Mouse (Mus musculus) liver, postnatal 0 days (tissue): ENCODE measurements around the gene Tmem88b. TPM values are rescaled to one million over a fixed set of nuclear protein-coding genes. Genes with fewer than 3 reads are reported as not detected.
A peak's percentile ranks its signal among the peaks of the same experiment; 100 is the strongest.
"Not testable (repeated sequence)": the region's sequence is repeated elsewhere in the genome, so short reads cannot be mapped to it uniquely, and the experiment has no call there.

Source experiments
- ATAC-seq: fragments of 200-750 bp; cut with Nextera tagmentation; 2 replicates; pipeline ENCODE4 v1.8.0; 2017; ENCODE audit warnings: mild to moderate bottlenecking, moderate library complexity
- DNase-seq: peaks from one replicate; pipeline ENCODE4 v3.0.0-alpha.2; 2016
- H3K27ac ChIP-seq: fragments of 300-500 bp; sonication (generic); 2 replicates; pipeline ENCODE4 v1.5.1; 2014; ENCODE audit warnings: antibody characterized with exemption, moderate library complexity, mild to moderate bottlenecking, low read depth
- H3K27me3 ChIP-seq: fragments of 300-500 bp; sonication (generic); 2 replicates; pipeline ENCODE4 v1.6.1; 2014; ENCODE audit warnings: low read length, control low read depth, mixed read lengths; ENCODE audit not compliant: insufficient read depth
- H3K36me3 ChIP-seq: fragments of 300-500 bp; sonication (generic); replicated peaks from 2 replicates; pipeline ENCODE4 v1.6.1; 2014; ENCODE audit warnings: mild to moderate bottlenecking, control low read depth, low read length, moderate library complexity, mixed read lengths; ENCODE audit not compliant: insufficient read depth
- H3K4me1 ChIP-seq: fragments of 300-500 bp; sonication (generic); 2 replicates; pipeline ENCODE4 v1.6.1; 2014; ENCODE audit warnings: antibody characterized with exemption, mild to moderate bottlenecking, control low read depth; ENCODE audit not compliant: insufficient read depth
- H3K4me2 ChIP-seq: fragments of 300-500 bp; sonication (generic); 2 replicates; pipeline ENCODE4 v1.6.1; 2014; ENCODE audit warnings: low read depth, mild to moderate bottlenecking, low read length, moderate library complexity, mixed read lengths
- H3K4me3 ChIP-seq: fragments of 300-500 bp; sonication (generic); 2 replicates; pipeline ENCODE4 v1.5.1; 2014; ENCODE audit warnings: low read depth, low read length
- H3K9ac ChIP-seq: fragments of 300-500 bp; sonication (generic); replicated peaks from 2 replicates; pipeline ENCODE4 v1.6.1; 2014; ENCODE audit warnings: mild to moderate bottlenecking, moderate library complexity
- H3K9me3 ChIP-seq: fragments of 300-500 bp; sonication (generic); 2 replicates; pipeline ENCODE4 v1.6.1; 2016; ENCODE audit warnings: mild to moderate bottlenecking, control low read depth, low read length, mixed read lengths
- CTCF ChIP-seq: sonication (generic); IDR thresholded peaks from 2 replicates; pipeline ENCODE4 v1.5.1; 2016; ENCODE audit warnings: antibody characterized with exemption, low read depth
- EP300 ChIP-seq: IDR thresholded peaks from 2 replicates; pipeline ENCODE4 v1.6.1; 2016; ENCODE audit warnings: antibody characterized with exemption, low read depth, mild to moderate bottlenecking
- WGBS: fragments of 180-500 bp; shearing (Covaris S2); extraction: QIAGEN DNeasy Blood & Tissue Kit; methylation state at CpG from one replicate; pipeline ENCODE4 v1.1.7; 2014; ENCODE audit not compliant: insufficient replicate concordance; 5-methylcytosine and 5-hydroxymethylcytosine counted together
- polyA plus RNA-seq: library from polyadenylated mRNA; unstranded; fragments of >200 nt; fragmentation: Nextera tagmentation; extraction: Ambion mirVana; gene quantifications from 2 replicates; pipeline ENCODE4 v1.2.1, GENCODE M21; 2015

Gene Tmem88b
- polyA plus RNA-seq, 1 experiment from 2014 or later = 0.40 TPM

- no peaks in the 10 kb centered on the region for H3K9me3 ChIP-seq
- WGBS = 79% methylated on average over 5 of the region's 5 CpGs
- TF ChIP-seq EP300 = no peak
- no peak for TF ChIP-seq CTCF
- H3K4me2 ChIP-seq = no peak overlapping the region
- peaks cover 48% of the 10 kb centered on the region for H3K36me3 ChIP-seq
- no peaks in the 10 kb centered on the region for H3K4me1 ChIP-seq
- no peaks in the 10 kb centered on the region for H3K27me3 ChIP-seq
- no peak for ATAC-seq
- H3K9ac ChIP-seq = no peak overlapping the region
- DNase-seq = no peak
- H3K27ac ChIP-seq = no peak overlapping the region
- H3K4me3 ChIP-seq = no peak overlapping the region
Measured at GRCm38 (mm10) chr4:155742684-155743083, 43.0 kb downstream of the Tmem88b start.

- ATAC-seq, H3K4me1 ChIP-seq, H3K9ac ChIP-seq, H3K4me3 ChIP-seq, H3K9me3 ChIP-seq, H3K27me3 ChIP-seq, H3K4me2 ChIP-seq, DNase-seq, H3K27ac ChIP-seq: not testable (repeated sequence)
- H3K36me3 ChIP-seq = peaks cover 34% of the 10 kb centered on the region
- 81% methylated on average over 10 of the region's 10 CpGs for WGBS
Measured at GRCm38 (mm10) chr4:155740681-155741080, 45.0 kb downstream of the Tmem88b start.

GRCm38 (mm10) chr4:155739741-155740636, 45.7 kb downstream of the Tmem88b start:
- Histone ChIP-seq H3K4me1 (peaks cover 6% of the 10 kb centered on the region), H3K27me3 (no peaks in the 10 kb centered on the region), H3K9me3 (no peaks in the 10 kb centered on the region), H3K4me3 (no peak overlapping the region), H3K27ac (no peak overlapping the region), H3K9ac (no peak overlapping the region), H3K36me3 (peaks cover 34% of the 10 kb centered on the region), H3K4me2 (no peak overlapping the region)
- DNase-seq = no peak
- 85% methylated on average over 37 of the region's 37 CpGs for WGBS
- TF ChIP-seq EP300 (no peak), CTCF (no peak)
- ATAC-seq = 0 out of 2 replicates have a peak, but pooled peaks have one; percentile 9

GRCm38 (mm10) chr4:155739152-155739551, 46.5 kb downstream of the Tmem88b start:
- TF ChIP-seq EP300 (no peak), CTCF (no peak)
- peaks cover 11% of the 10 kb centered on the region for H3K4me1 ChIP-seq
- H3K4me3 ChIP-seq = no peak overlapping the region
- H3K27me3 ChIP-seq = no peaks in the 10 kb centered on the region
- H3K9ac ChIP-seq = no peak overlapping the region
- ATAC-seq (no peak), DNase-seq (no peak)
- peaks cover 26% of the 10 kb centered on the region for H3K36me3 ChIP-seq
- no peak overlapping the region for H3K4me2 ChIP-seq
- no peaks in the 10 kb centered on the region for H3K9me3 ChIP-seq
- 81% methylated on average over 6 of the region's 6 CpGs for WGBS
- H3K27ac ChIP-seq = no peak overlapping the region

GRCm38 (mm10) chr4:155738262-155738661, 47.4 kb downstream of the Tmem88b start:
- Histone ChIP-seq H3K4me3 (no peak overlapping the region), H3K4me1 (peaks cover 11% of the 10 kb centered on the region), H3K9me3 (no peaks in the 10 kb centered on the region), H3K36me3 (peaks cover 17% of the 10 kb centered on the region; the same call in 1 of the 2 replicates), H3K4me2 (no peak overlapping the region), H3K9ac (no peak overlapping the region), H3K27ac (no peak overlapping the region), H3K27me3 (no peaks in the 10 kb centered on the region)
- WGBS = 57% methylated on average over 8 of the region's 8 CpGs
- DNase-seq (no peak), ATAC-seq (no peak)
- TF ChIP-seq CTCF (no peak), EP300 (no peak)

GRCm38 (mm10) chr4:155736421-155736820, 49.3 kb downstream of the Tmem88b start:
- H3K9me3 ChIP-seq = no peaks in the 10 kb centered on the region
- no peaks in the 10 kb centered on the region for H3K27me3 ChIP-seq
- no peak overlapping the region for H3K4me3 ChIP-seq
- TF ChIP-seq CTCF (no peak), EP300 (no peak)
- no peak overlapping the region for H3K27ac ChIP-seq
- WGBS = 90% methylated on average over 5 of the region's 5 CpGs
- no peak overlapping the region for H3K9ac ChIP-seq
- no peak for ATAC-seq
- no peak overlapping the region for H3K4me2 ChIP-seq
- peaks cover 8% of the 10 kb centered on the region for H3K36me3 ChIP-seq
- H3K4me1 ChIP-seq = peaks cover 11% of the 10 kb centered on the region
- no peak for DNase-seq
